Mouse (Mus musculus): ENCODE data around the gene Asf1b. TPM values are rescaled to one million over a fixed set of nuclear protein-coding genes. Genes with fewer than 3 reads are reported as not detected.

Gene Asf1b
- 10.5 and 10.7 TPM in 2 replicates for polyA plus RNA-seq (2014; fragmentation: Nextera tagmentation; extraction: Ambion mirVana)

- peak within 1 kb of the TSS; percentile 45 for H3K9ac ChIP-seq
- no peaks in the 10 kb centered on the region for H3K36me3 ChIP-seq (replicated peaks; ENCODE audit: control insufficient read depth, insufficient read depth)
- DNase-seq (ENCODE audit: low spot score) (peak; percentile 99), ATAC-seq (ENCODE audit: low FRiP score) (peak; percentile 99)
- under 1% methylated on average over 75 of the region's 75 CpGs for WGBS
- peak within 1 kb of the TSS; percentile 91 for H3K4me2 ChIP-seq (replicated peaks)
- peak within 1 kb of the TSS; percentile 45 for H3K4me3 ChIP-seq (replicated peaks; ENCODE audit: low read length)
- H3K27me3 ChIP-seq (ENCODE audit: control insufficient read depth, insufficient read depth, low read length), result no peaks in the 10 kb centered on the region
- no peaks in the 10 kb centered on the region for H3K9me3 ChIP-seq (ENCODE audit: control insufficient read depth, low read length)
- H3K4me1 ChIP-seq (replicated peaks; ENCODE audit: control insufficient read depth, insufficient read depth, low read length), result peaks cover 6% of the 10 kb centered on the region; the same call in 1 of the 2 replicates
- H3K27ac ChIP-seq, result 0 out of 2 replicates have a peak within 1 kb of the TSS, but pooled peaks have one; percentile 1
These were observed at the start of gene Asf1b, which contains the start of gene Gm10644 for GRCm38 (mm10) chr8:83955106-83955957. TSS of gene Asf1b (plus strand) at chr8:83955507. TSS of gene Gm10644 (minus strand) at chr8:83955205.

GRCm38 (mm10) chr8:83908583-83908982, 46.7 kb upstream of the Asf1b start:
- Histone ChIP-seq H3K9me3 (ENCODE audit: control insufficient read depth, low read length) (no peaks in the 10 kb centered on the region), H3K9ac (no peak overlapping the region), H3K4me1 (replicated peaks; ENCODE audit: control insufficient read depth, insufficient read depth, low read length) (peaks cover 21% of the 10 kb centered on the region), H3K36me3 (replicated peaks; ENCODE audit: control insufficient read depth, insufficient read depth) (peaks cover 13% of the 10 kb centered on the region), H3K4me3 (replicated peaks; ENCODE audit: low read length) (no peak overlapping the region), H3K4me2 (replicated peaks) (no peak overlapping the region), H3K27ac (no peak overlapping the region), H3K27me3 (ENCODE audit: control insufficient read depth, insufficient read depth, low read length) (no peaks in the 10 kb centered on the region)
- ATAC-seq (ENCODE audit: low FRiP score) (no peak), DNase-seq (ENCODE audit: low spot score) (no peak)
- WGBS, result 75% methylated on average over 6 of the region's 6 CpGs

- peaks cover 13% of the 10 kb centered on the region for H3K36me3 ChIP-seq (replicated peaks; ENCODE audit: control insufficient read depth, insufficient read depth)
- no peak overlapping the region for H3K27ac ChIP-seq
- DNase-seq (ENCODE audit: low spot score) (no peak), ATAC-seq (ENCODE audit: low FRiP score) (peak; percentile 26; the same call in 1 of the 2 replicates)
- no peaks in the 10 kb centered on the region for H3K27me3 ChIP-seq (ENCODE audit: control insufficient read depth, insufficient read depth, low read length)
- H3K4me2 ChIP-seq (replicated peaks), result no peak overlapping the region
- peaks cover 16% of the 10 kb centered on the region for H3K4me1 ChIP-seq (replicated peaks; ENCODE audit: control insufficient read depth, insufficient read depth, low read length)
- H3K4me3 ChIP-seq (replicated peaks; ENCODE audit: low read length), result no peak overlapping the region
- H3K9me3 ChIP-seq (ENCODE audit: control insufficient read depth, low read length), result no peaks in the 10 kb centered on the region
- H3K9ac ChIP-seq, result peak overlapping the region; percentile 20; the same call in 1 of the 2 replicates
- WGBS, result 41% methylated on average over 8 of the region's 8 CpGs
These were observed 46.0 kb upstream of the Asf1b start for GRCm38 (mm10) chr8:83909311-83909710.

- Histone ChIP-seq H3K27ac (no peak overlapping the region), H3K36me3 (replicated peaks; ENCODE audit: control insufficient read depth, insufficient read depth) (peaks cover 7% of the 10 kb centered on the region), H3K4me2 (replicated peaks) (no peak overlapping the region), H3K4me3 (replicated peaks; ENCODE audit: low read length) (no peak overlapping the region), H3K27me3 (ENCODE audit: control insufficient read depth, insufficient read depth, low read length) (no peaks in the 10 kb centered on the region), H3K9me3 (ENCODE audit: control insufficient read depth, low read length) (no peaks in the 10 kb centered on the region), H3K4me1 (replicated peaks; ENCODE audit: control insufficient read depth, insufficient read depth, low read length) (peaks cover 16% of the 10 kb centered on the region), H3K9ac (no peak overlapping the region)
- DNase-seq (ENCODE audit: low spot score), result no peak
- no peak for ATAC-seq (ENCODE audit: low FRiP score)
- 75% methylated on average over 5 of the region's 5 CpGs for WGBS
These were observed 43.2 kb upstream of the Asf1b start for GRCm38 (mm10) chr8:83911809-83912731.

- H3K4me2 ChIP-seq (replicated peaks), result no peak overlapping the region
- 88% methylated on average over 3 of the region's 3 CpGs for WGBS
- no peak for ATAC-seq (ENCODE audit: low FRiP score)
- no peak overlapping the region for H3K4me3 ChIP-seq (replicated peaks; ENCODE audit: low read length)
- H3K9me3 ChIP-seq (ENCODE audit: control insufficient read depth, low read length), result no peaks in the 10 kb centered on the region
- peaks cover 23% of the 10 kb centered on the region for H3K36me3 ChIP-seq (replicated peaks; ENCODE audit: control insufficient read depth, insufficient read depth)
- DNase-seq (ENCODE audit: low spot score), result no peak
- peaks cover 11% of the 10 kb centered on the region; the same call in 1 of the 2 replicates for H3K4me1 ChIP-seq (replicated peaks; ENCODE audit: control insufficient read depth, insufficient read depth, low read length)
- no peak overlapping the region for H3K9ac ChIP-seq
- no peak overlapping the region for H3K27ac ChIP-seq
- H3K27me3 ChIP-seq (ENCODE audit: control insufficient read depth, insufficient read depth, low read length), result no peaks in the 10 kb centered on the region
These were observed 41.1 kb upstream of the Asf1b start for GRCm38 (mm10) chr8:83914232-83914631.

GRCm38 (mm10) chr8:83914860-83915259, 40.4 kb upstream of the Asf1b start:
- ATAC-seq (ENCODE audit: low FRiP score) (0 out of 2 replicates have a peak, but pooled peaks have one; percentile 12), DNase-seq (ENCODE audit: low spot score) (no peak)
- Histone ChIP-seq H3K9ac (no peak overlapping the region), H3K36me3 (replicated peaks; ENCODE audit: control insufficient read depth, insufficient read depth) (peaks cover 29% of the 10 kb centered on the region), H3K4me1 (replicated peaks; ENCODE audit: control insufficient read depth, insufficient read depth, low read length) (peaks cover 11% of the 10 kb centered on the region; the same call in 1 of the 2 replicates), H3K27ac (no peak overlapping the region), H3K27me3 (ENCODE audit: control insufficient read depth, insufficient read depth, low read length) (no peaks in the 10 kb centered on the region), H3K4me3 (replicated peaks; ENCODE audit: low read length) (no peak overlapping the region), H3K9me3 (ENCODE audit: control insufficient read depth, low read length) (no peaks in the 10 kb centered on the region), H3K4me2 (replicated peaks) (no peak overlapping the region)
- WGBS, result 70% methylated on average over 5 of the region's 5 CpGs

GRCm38 (mm10) chr8:83916015-83916414, 39.3 kb upstream of the Asf1b start:
- Histone ChIP-seq H3K4me2 (replicated peaks) (no peak overlapping the region), H3K4me1 (replicated peaks; ENCODE audit: control insufficient read depth, insufficient read depth, low read length) (0 out of 2 replicates have a peak, but pooled peaks cover 11% of the 10 kb centered on the region), H3K36me3 (replicated peaks; ENCODE audit: control insufficient read depth, insufficient read depth) (peaks cover 36% of the 10 kb centered on the region), H3K9me3 (ENCODE audit: control insufficient read depth, low read length) (no peaks in the 10 kb centered on the region), H3K27me3 (ENCODE audit: control insufficient read depth, insufficient read depth, low read length) (no peaks in the 10 kb centered on the region), H3K9ac (no peak overlapping the region), H3K4me3 (replicated peaks; ENCODE audit: low read length) (no peak overlapping the region), H3K27ac (no peak overlapping the region)
- DNase-seq (ENCODE audit: low spot score) (no peak), ATAC-seq (ENCODE audit: low FRiP score) (no peak)
- 67% methylated on average over 5 of the region's 5 CpGs for WGBS

GRCm38 (mm10) chr8:83917566-83917965, 37.7 kb upstream of the Asf1b start:
- DNase-seq (ENCODE audit: low spot score) (no peak), ATAC-seq (ENCODE audit: low FRiP score) (no peak)
- Histone ChIP-seq H3K27me3 (ENCODE audit: control insufficient read depth, insufficient read depth, low read length) (no peaks in the 10 kb centered on the region), H3K27ac (no peak overlapping the region), H3K9me3 (ENCODE audit: control insufficient read depth, low read length) (no peaks in the 10 kb centered on the region), H3K4me2 (replicated peaks) (no peak overlapping the region), H3K4me1 (replicated peaks; ENCODE audit: control insufficient read depth, insufficient read depth, low read length) (0 out of 2 replicates have a peak, but pooled peaks cover 8% of the 10 kb centered on the region), H3K9ac (no peak overlapping the region), H3K4me3 (replicated peaks; ENCODE audit: low read length) (no peak overlapping the region), H3K36me3 (replicated peaks; ENCODE audit: control insufficient read depth, insufficient read depth) (peaks cover 49% of the 10 kb centered on the region)
- 78% methylated on average over 6 of the region's 6 CpGs for WGBS

GRCm38 (mm10) chr8:83921558-83921957, 33.7 kb upstream of the Asf1b start:
- 87% methylated on average over 3 of the region's 3 CpGs for WGBS
- Histone ChIP-seq H3K9me3 (ENCODE audit: control insufficient read depth, low read length) (no peaks in the 10 kb centered on the region), H3K9ac (no peak overlapping the region), H3K4me2 (replicated peaks) (no peak overlapping the region), H3K4me3 (replicated peaks; ENCODE audit: low read length) (no peak overlapping the region), H3K27me3 (ENCODE audit: control insufficient read depth, insufficient read depth, low read length) (no peaks in the 10 kb centered on the region), H3K27ac (no peak overlapping the region), H3K36me3 (replicated peaks; ENCODE audit: control insufficient read depth, insufficient read depth) (peaks cover 88% of the 10 kb centered on the region), H3K4me1 (replicated peaks; ENCODE audit: control insufficient read depth, insufficient read depth, low read length) (no peaks in the 10 kb centered on the region)
- DNase-seq (ENCODE audit: low spot score), result peak; percentile 92
- peak; percentile 28; the same call in 1 of the 2 replicates for ATAC-seq (ENCODE audit: low FRiP score)

All from hindbrain, embryonic 14.5 days (tissue).